Mouse (Mus musculus) limb, embryonic 14.5 days (tissue): Measurements from ENCODE around the gene Efcab2. TPM values are rescaled to one million over a fixed set of nuclear protein-coding genes. Genes with fewer than 3 reads are reported as not detected.

Experiments used
- ATAC-seq: fragments of 200-750 bp; cut with Nextera tagmentation; 2 replicates; pipeline ENCODE4 v1.8.0; 2017; ENCODE audit warnings: low read depth, moderate number of reproducible peaks, moderate TSS enrichment; ENCODE audit not compliant: low FRiP score
- DNase-seq: peaks from one replicate; pipeline ENCODE4 v3.0.0-alpha.2; 2015; ENCODE audit warnings: low spot score
- H3K27ac ChIP-seq: fragments of 300-500 bp; sonication (generic); replicated peaks from 2 replicates; pipeline ENCODE4 v1.5.1; 2014; ENCODE audit warnings: low read depth, mild to moderate bottlenecking, low read length, moderate library complexity, mixed read lengths
- H3K27me3 ChIP-seq: fragments of 300-500 bp; sonication (generic); 2 replicates; pipeline ENCODE4 v1.6.1; 2014; ENCODE audit warnings: low read length, mixed read lengths; ENCODE audit not compliant: control insufficient read depth, insufficient read depth
- H3K36me3 ChIP-seq: fragments of 300-500 bp; sonication (generic); 2 replicates; pipeline ENCODE4 v1.6.1; 2014; ENCODE audit warnings: mild to moderate bottlenecking, low read length, moderate library complexity, mixed read lengths; ENCODE audit not compliant: control insufficient read depth, insufficient read depth
- H3K4me1 ChIP-seq: fragments of 300-500 bp; sonication (generic); 2 replicates; pipeline ENCODE4 v1.6.1; 2014; ENCODE audit warnings: antibody characterized with exemption, low read length, mixed read lengths; ENCODE audit not compliant: control insufficient read depth, insufficient read depth
- H3K4me2 ChIP-seq: fragments of 300-500 bp; sonication (generic); replicated peaks from 2 replicates; pipeline ENCODE4 v1.6.1; 2014; ENCODE audit warnings: low read depth, mild to moderate bottlenecking, low read length, moderate library complexity; ENCODE audit not compliant: severe bottlenecking
- H3K4me3 ChIP-seq: fragments of 300-500 bp; sonication (generic); replicated peaks from 2 replicates; pipeline ENCODE4 v1.5.1; 2014; ENCODE audit warnings: low read length
- H3K9ac ChIP-seq: fragments of 300-500 bp; sonication (generic); 2 replicates; pipeline ENCODE4 v1.6.1; 2014; ENCODE audit warnings: mild to moderate bottlenecking, low read depth, low read length, moderate library complexity; ENCODE audit not compliant: severe bottlenecking
- H3K9me3 ChIP-seq: fragments of 300-500 bp; sonication (generic); 2 replicates; pipeline ENCODE4 v1.6.1; 2016; ENCODE audit warnings: low read length; ENCODE audit not compliant: control insufficient read depth
- POLR2A ChIP-seq: fragments of 200-500 bp; IDR thresholded peaks from 2 replicates; pipeline ENCODE4 v1.8.0; 2012; ENCODE audit warnings: inconsistent platforms, mild to moderate bottlenecking, moderate library complexity, borderline replicate concordance; ENCODE audit not compliant: insufficient read depth, insufficient read length; ENCODE audit errors: extremely low read depth
- WGBS: fragments of 180-500 bp; shearing (Covaris S2); extraction: QIAGEN DNeasy Blood & Tissue Kit; methylation state at CpG from one replicate; pipeline ENCODE4 v1.1.7; 2014; 5-methylcytosine and 5-hydroxymethylcytosine counted together
- polyA plus RNA-seq, 2 experiments: library from polyadenylated mRNA; depleted of rRNA in 1 of 2; stranded (reverse) in 1 of 2; unstranded in 1 of 2; fragments of >200 nt; fragmentation: Nextera tagmentation in 1 of 2; extraction: Ambion mirVana in 1 of 2; gene quantifications; 2 replicates each; pipeline versions ENCODE4 v1.2.1 to v1.2.3; 2012 to 2014

Efcab2 gene
- polyA plus RNA-seq, 2 experiments: 1.4 to 5.2 TPM

- no peak overlapping the region for H3K4me3 ChIP-seq
- no peak overlapping the region for H3K4me2 ChIP-seq
- no peak for DNase-seq
- no peak overlapping the region for H3K9ac ChIP-seq
- no peaks in the 10 kb centered on the region for H3K36me3 ChIP-seq
- WGBS: 45% methylated on average over 5 of the region's 8 CpGs
- no peak for ATAC-seq
- H3K27me3 ChIP-seq: no peaks in the 10 kb centered on the region
- no peaks in the 10 kb centered on the region for H3K4me1 ChIP-seq
- H3K9me3 ChIP-seq: no peaks in the 10 kb centered on the region
- H3K27ac ChIP-seq: no peak overlapping the region
- TF ChIP-seq POLR2A: no peak
Observed at GRCm38 (mm10) chr1:178513954-178514353, 108.1 kb downstream of the Efcab2 start.

GRCm38 (mm10) chr1:178515839-178516238 is 110.0 kb downstream of the Efcab2 start:
- Histone ChIP-seq H3K27ac (no peak overlapping the region), H3K4me1 (no peaks in the 10 kb centered on the region), H3K4me3 (no peak overlapping the region), H3K4me2 (no peak overlapping the region), H3K9me3 (no peaks in the 10 kb centered on the region), H3K36me3 (no peaks in the 10 kb centered on the region), H3K27me3 (no peaks in the 10 kb centered on the region), H3K9ac (no peak overlapping the region)
- ATAC-seq (no peak; the same call in 1 of the 2 replicates), DNase-seq (no peak)
- WGBS: 65% methylated on average over 2 of the region's 2 CpGs
- TF ChIP-seq POLR2A: no peak

GRCm38 (mm10) chr1:178522389-178522788 is 116.5 kb downstream of the Efcab2 start:
- Histone ChIP-seq H3K4me2 (no peak overlapping the region), H3K36me3 (no peaks in the 10 kb centered on the region), H3K9me3 (no peaks in the 10 kb centered on the region), H3K27ac (no peak overlapping the region), H3K4me1 (0 out of 2 replicates have a peak, but pooled peaks cover 6% of the 10 kb centered on the region), H3K27me3 (no peaks in the 10 kb centered on the region), H3K4me3 (no peak overlapping the region), H3K9ac (no peak overlapping the region)
- 67% methylated on average over 5 of the region's 5 CpGs for WGBS
- ATAC-seq (no peak), DNase-seq (no peak)
- no peak for TF ChIP-seq POLR2A

- Histone ChIP-seq H3K36me3 (no peaks in the 10 kb centered on the region), H3K4me3 (no peak overlapping the region), H3K9me3 (no peaks in the 10 kb centered on the region), H3K27me3 (no peaks in the 10 kb centered on the region), H3K9ac (no peak overlapping the region), H3K27ac (no peak overlapping the region), H3K4me1 (0 out of 2 replicates have a peak, but pooled peaks cover 10% of the 10 kb centered on the region), H3K4me2 (no peak overlapping the region)
- WGBS: 25% methylated on average over 5 of the region's 5 CpGs
- TF ChIP-seq POLR2A: no peak
- DNase-seq: no peak
- ATAC-seq: no peak
Observed at GRCm38 (mm10) chr1:178523152-178523551, 117.3 kb downstream of the Efcab2 start.

GRCm38 (mm10) chr1:178527185-178527546 is 121.3 kb downstream of the Efcab2 start:
- H3K36me3 ChIP-seq: no peaks in the 10 kb centered on the region
- no peaks in the 10 kb centered on the region for H3K9me3 ChIP-seq
- no peak overlapping the region for H3K9ac ChIP-seq
- ATAC-seq: peak; percentile 9; the same call in 1 of the 2 replicates
- peak; percentile 86 for DNase-seq
- TF ChIP-seq POLR2A: no peak
- under 1% methylated on average over 21 of the region's 21 CpGs for WGBS
- peak overlapping the region; percentile 68 for H3K4me3 ChIP-seq
- no peak overlapping the region for H3K27ac ChIP-seq
- H3K4me1 ChIP-seq: peaks cover 26% of the 10 kb centered on the region
- H3K4me2 ChIP-seq: peak overlapping the region; percentile 100
- H3K27me3 ChIP-seq: no peaks in the 10 kb centered on the region
